Mouse (Mus musculus) lung, postnatal 0 days (tissue): ENCODE measurements around the gene Phip.

ENCODE experiments used
- CTCF ChIP-seq: IDR thresholded peaks from 2 replicates; pipeline ENCODE4 v1.5.1; 2016; ENCODE audit warnings: antibody characterized with exemption, mild to moderate bottlenecking
- EP300 ChIP-seq: IDR thresholded peaks from 2 replicates; pipeline ENCODE4 v1.6.1; 2016; ENCODE audit warnings: antibody characterized with exemption, mild to moderate bottlenecking, control low read depth

GRCm38 (mm10) chr9:82842671-82843070, 132.6 kb downstream of the Phip start:
- no peak for TF ChIP-seq CTCF
- no peak for TF ChIP-seq EP300
